Mouse (Mus musculus) monocyte, adult 5-6 weeks (primary cell): ENCODE data around the gene Adarb1. TPM values are rescaled to one million over a fixed set of nuclear protein-coding genes. Genes with fewer than 3 reads are reported as not detected.

ENCODE experiments used
- ATAC-seq: fragments of 153-309, 156-312 bp; replicated peaks from 2 replicates; pipeline ENCODE4 v1.8.0; 2017; ENCODE audit warnings: mild to moderate bottlenecking; ENCODE audit not compliant: low TSS enrichment, insufficient number of reproducible peaks, severe bottlenecking, poor library complexity, low FRiP score
- total RNA-seq: library from RNA; stranded (forward); fragments of 200-1000, 200-491, 200-594 nt; gene quantifications from 3 replicates; pipeline ENCODE4 v1.2.3, GENCODE M21; 2017

Gene Adarb1
- total RNA-seq, 1 experiment from 2014 or later = 0.38 TPM

DNA sequence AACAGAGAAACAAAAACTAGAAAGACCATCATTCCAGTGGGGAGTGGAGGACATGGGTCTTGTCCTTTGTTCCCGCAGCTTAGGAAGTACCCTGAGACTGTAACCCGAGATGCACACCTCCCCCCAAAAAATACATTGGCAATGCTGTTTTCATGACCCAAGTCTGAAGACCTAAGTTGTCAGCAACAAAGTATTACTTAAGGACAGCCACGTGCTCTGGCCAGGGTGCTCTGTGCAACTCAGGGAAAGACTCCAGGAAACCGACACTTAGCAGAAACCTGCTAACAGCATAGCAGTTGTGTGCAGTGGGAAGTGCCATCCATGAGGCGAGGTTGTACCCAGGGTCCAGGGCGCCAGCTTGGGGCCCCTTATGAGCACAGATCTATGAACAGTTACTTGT, 22.2 kb upstream of the Adarb1 start:
- no peak for ATAC-seq

GRCm38 (mm10) chr10:77439026-77439425, 21.0 kb upstream of the Adarb1 start:
- no peak for ATAC-seq

DNA sequence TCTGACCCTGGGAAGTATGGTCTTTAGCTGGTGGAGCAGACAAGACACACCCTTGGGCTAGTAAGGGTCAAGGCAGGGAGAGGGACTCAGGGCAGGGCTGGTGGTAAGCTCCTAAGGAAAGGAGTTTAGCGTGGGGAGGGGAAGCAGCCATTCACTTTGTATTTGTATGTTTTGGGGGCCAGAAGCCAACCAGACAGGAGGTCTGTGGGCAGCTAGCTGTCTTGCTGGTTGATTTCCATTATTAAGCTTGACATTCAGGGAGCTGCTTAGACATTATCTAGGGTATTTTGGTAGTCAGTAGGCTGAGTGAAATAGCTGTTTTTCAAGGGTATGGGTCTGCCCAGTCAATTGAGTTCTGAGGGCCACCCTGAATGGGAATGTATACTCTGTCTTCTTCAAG, 20.0 kb upstream of the Adarb1 start:
- ATAC-seq = no peak

- ATAC-seq = no peak
These were observed 17.3 kb upstream of the Adarb1 start for GRCm38 (mm10) chr10:77435343-77435742.

DNA sequence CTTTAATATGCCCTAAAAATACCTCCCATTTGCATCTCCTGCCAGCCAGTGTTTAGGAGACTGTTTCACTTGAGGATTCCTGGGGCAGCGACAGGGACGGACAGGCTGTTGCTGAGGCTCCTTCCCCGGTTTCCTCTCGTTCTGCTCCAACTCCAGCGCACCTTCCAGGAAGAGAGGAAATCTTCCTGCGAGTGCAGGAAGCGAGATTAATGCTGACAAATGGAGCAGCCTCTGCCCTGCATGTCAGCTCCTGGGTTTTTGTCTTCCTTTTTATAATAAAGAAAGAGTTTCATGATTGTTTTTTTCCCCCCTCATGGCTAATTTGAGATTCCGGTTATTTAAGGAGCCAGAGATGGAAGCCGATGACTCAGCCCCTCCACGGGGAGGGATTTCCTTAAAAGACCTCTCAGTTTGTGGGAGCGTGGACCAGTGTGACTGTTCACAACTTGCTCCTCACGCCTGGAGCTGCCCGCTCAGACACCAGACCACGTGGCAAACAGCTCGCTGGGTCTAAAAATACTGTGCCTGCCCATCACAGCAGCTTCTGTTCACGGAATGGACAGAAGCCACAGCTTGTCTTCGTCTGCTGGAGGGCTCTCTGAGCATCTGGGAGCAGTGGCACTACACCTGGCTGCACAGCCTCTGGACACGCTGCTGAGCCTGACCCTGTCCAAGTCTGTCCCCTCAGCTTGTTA, 16.5 kb upstream of the Adarb1 start:
- ATAC-seq = no peak

GRCm38 (mm10) chr10:77434076-77434456, 16.0 kb upstream of the Adarb1 start:
- ATAC-seq = no peak

DNA sequence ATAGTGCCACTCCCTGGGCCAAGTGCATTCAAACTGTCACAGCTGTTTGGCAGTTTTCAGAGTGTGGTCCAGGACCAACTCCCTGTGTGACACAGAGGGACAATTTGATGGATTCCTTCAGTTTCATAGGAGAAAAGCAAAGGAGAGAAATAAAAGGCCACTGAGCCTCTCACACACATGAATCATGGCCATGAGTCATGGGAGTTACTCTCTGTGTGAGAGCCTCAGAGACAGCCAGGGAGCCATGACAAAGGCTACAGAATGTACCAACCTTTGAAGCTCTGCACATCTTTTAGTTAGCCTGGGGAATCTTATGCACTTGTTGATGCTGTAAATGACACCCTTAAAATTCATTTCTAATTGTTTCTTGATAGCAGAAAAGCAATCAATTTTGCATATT, 12.7 kb upstream of the Adarb1 start:
- ATAC-seq = no peak

GRCm38 (mm10) chr10:77429921-77430320, 11.9 kb upstream of the Adarb1 start:
- no peak for ATAC-seq

GRCm38 (mm10) chr10:77427610-77428009, 9.5 kb upstream of the Adarb1 start:
- no peak for ATAC-seq

DNA sequence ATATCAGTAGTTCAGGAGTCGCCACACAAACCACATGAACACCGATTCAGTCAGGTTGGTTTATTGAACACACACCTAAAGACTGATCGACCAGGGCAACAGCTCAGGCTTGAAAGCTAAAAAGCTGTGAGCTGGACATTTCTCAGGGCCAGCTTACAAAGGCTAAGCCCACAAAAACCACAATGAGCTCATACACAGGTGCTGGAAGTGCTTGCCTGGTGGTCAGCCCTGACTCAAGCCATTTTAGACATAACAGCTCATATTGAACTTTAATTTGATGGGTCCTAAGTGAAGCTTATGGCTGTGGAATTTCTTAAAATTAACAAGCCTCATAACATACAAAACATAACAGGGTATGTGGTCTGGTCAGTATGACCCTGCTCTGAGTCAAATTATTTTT, 2.1 kb upstream of the Adarb1 start:
- ATAC-seq = no peak

DNA sequence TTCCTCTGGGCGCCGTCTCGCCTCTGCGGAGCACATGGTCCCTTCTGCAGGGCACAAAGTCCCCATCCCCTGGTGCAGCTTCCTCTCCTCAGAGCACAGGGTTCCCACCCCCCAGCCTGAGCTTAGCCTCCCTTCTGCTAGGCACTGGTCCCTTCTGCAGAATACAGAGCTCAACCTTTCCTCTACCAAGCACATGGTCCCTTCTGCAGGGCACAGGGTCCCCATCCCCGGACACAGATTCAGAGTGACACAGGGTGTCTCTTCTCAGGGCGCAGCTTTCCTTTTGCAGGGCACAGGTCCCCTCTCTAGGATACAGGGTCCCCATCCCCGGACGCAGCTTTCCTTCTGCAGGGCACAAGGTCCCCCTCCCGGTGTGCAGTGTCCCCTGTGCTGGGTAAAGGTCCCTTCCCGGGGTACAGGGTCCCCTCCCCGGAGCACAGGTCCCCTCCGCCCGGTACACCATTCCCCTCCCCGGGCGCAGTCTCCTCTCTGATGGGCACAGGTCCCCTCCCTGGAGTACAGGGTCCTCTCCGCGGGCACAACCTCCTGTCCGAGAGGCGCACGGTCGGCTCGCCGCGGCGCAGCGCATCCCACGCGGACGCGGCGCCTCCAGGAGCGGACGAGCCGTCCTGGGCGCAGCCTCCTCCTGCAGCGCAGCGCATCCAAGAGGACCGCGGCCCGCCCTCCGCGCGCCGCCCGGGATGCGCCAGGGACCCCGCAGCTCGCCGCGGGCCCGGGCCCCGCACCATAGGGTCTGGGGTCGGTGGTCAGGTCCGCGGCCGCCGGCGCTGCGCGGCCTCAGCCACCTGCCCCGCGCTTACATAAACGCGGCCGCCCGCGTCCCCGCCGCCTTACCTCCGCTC, 599 bp downstream of the Adarb1 start:
- no peak for ATAC-seq

DNA sequence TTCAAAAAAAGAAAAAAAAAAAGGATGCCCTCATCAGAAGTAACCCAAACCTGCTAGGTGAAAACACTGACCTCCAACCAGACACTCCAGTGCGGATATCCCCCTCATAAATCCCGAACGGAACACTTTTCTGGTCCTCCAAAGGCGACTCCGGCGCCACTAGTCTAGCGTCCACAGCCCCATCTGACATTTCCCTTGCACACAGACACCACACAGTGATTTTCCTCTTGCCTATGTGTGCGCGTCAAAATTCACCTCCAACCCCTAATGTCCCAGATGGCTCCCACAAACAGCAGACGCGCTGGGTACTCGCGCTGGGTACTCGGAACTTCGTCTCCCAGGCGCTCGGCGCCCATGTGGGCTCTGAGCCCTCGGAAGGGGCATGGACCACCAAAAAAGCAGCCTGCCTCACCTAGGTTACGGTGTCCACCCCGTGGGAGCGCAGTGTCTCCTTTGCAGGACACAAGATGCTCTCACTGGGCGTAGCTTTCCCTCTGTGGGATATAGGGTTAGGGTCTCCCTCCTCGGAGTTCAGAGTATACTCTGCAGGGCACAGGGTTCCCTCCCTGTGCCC, 1.3 kb downstream of the Adarb1 start:
- ATAC-seq = no peak

DNA sequence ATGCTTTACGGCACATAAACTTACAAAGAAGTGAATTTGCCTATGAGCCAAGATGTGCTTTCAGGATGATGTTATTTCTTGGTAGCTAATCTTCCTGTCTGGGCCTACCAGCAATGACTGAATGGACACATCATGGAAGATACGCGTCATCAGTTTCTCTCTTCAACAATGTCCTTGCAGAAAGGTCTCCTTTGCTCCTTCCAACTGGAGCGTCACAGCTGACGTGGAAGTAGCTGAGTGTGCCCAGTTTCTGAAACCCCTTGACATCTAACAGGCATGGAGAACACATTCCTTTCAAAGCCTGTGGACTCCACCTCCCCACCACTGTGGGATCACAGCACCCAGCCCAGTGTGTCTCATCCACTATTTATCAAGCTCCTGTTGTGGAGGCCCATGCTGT, 2.2 kb downstream of the Adarb1 start:
- no peak for ATAC-seq

DNA sequence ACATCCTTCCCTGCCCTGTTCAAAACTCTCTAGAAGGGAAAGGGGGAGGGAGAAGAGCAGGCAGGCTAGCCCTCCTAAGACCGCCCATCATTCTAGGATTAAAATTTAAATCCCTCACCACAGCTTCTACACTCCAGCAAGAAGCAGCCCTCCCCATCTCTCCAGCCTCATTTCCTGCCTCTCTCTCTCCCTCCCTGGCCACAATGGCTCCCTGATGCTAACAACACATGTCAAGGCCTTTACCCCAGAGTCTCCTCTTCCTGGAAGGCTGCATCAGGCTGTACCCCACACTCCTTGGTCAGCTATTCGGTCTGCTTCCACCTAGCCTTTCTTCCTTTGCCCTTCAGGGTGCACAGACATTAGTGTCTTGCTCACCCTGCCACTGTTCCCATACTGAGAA, 4.3 kb downstream of the Adarb1 start:
- ATAC-seq = no peak

DNA sequence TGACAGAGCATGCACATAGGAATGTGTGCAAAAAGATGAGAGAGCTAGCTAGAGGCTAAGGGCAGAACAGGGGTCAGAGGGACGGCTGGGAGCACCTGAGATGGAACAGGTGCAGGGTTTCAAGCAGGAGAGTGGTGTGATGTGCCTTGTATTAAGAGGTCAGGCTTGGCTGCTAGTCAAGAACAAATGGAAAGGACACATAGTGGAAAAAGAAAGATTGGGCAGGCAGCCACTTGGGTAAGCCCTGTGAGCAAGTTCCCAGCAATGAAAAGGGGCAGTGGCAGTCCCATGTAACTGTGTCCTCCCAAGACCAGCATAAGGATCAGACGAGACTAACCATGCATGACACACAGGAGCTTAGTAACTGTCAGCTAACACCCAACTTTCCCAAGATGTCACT, 8.9 kb downstream of the Adarb1 start:
- ATAC-seq = no peak

- ATAC-seq = no peak
These were observed 9.8 kb downstream of the Adarb1 start for GRCm38 (mm10) chr10:77408241-77408640.

DNA sequence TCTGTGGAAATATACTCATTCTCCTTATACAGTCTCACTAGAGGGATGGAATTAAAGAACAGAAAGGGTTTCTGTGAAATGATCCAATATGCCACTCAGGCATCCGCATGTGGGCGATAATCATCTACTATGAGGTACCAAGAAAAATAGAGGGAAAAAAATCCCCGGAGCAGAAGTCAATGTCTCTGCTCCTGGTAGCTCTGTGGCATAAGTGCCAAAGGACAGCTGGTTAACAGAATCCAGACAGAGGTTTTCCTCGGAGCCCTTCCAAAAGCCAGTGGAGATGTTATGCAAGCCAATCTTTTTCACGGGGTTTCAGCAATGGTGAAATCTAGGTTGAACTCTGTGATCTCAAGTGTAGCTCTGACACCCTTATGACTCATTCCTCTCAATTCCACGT, 11.6 kb downstream of the Adarb1 start:
- no peak for ATAC-seq

DNA sequence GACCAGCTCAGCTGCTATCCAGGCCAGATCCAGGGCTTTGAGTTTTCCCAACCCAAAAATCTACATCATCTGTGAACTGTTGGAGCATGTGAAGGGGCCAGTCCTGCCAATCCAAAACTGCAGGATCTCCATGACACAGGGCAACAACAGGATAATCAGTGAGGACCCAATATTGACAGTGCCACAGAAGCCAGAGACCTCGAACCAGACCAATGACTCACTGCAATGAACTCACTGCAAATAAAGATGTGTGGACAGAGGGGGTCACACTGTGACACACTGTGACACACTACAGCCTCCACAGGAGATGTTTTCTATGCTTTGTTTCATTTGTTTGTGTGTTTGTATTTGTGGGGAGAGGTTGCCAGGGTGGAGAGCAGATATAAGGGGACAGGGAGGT, 15.6 kb downstream of the Adarb1 start:
- no peak for ATAC-seq

DNA sequence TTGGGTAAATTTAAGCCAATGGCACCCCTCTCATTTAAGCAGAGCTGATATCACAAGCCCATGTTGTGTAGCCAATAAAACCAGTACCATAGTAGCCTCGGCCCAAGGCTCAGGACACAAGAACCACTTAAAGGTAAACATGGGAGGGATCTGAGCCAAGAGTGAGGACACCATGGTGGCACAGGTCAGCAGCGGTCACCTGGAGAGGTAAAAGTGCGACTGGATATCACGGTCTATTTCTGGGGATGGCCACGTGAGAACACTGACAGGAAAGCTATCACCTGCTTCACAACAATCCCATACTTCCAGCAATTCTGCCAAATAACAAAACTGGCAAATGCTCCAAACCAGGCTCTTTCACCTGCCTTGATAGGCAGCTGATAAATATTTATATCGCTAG, 17.0 kb downstream of the Adarb1 start:
- ATAC-seq = no peak

DNA sequence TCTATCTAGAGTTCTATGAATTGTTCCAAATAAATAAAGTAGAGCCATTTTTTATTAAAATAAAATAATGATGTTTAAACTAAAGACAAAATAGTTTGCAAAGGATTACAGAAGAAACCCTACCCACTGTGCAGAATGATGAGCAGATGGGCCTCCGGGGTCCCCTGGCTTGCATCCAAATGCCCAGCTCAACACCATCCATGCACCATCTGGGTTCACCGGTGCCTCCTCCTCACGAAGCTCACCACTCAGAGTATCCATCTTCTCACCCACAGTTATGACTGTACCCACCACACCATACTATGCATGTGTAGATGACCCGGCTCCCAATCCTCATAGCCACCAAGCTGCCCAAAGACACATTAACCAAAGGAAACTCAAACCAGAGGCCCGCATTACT, 18.1 kb downstream of the Adarb1 start:
- no peak for ATAC-seq
